Mouse (Mus musculus) embryonic fibroblast, embryonic 13.5 days (primary cell): ENCODE results near the gene Kmt2e.

ENCODE experiments used
- CTCF ChIP-seq: IDR thresholded peaks from 2 replicates; pipeline ENCODE4 v1.5.1; 2011; ENCODE audit warnings: mild to moderate bottlenecking, control low read depth, low read length, moderate library complexity, borderline replicate concordance; ENCODE audit not compliant: insufficient read depth
- POLR2A ChIP-seq: IDR thresholded peaks from 2 replicates; pipeline ENCODE4 v1.6.1; 2011; ENCODE audit warnings: low read depth, mild to moderate bottlenecking, control low read depth, low read length, moderate library complexity

- TF ChIP-seq CTCF (no peak), POLR2A (no peak)
These were observed 62.7 kb downstream of the Kmt2e start for GRCm38 (mm10) chr5:23496933-23497332.
